Mouse (Mus musculus): ENCODE measurements around the gene Spryd4. TPM values are rescaled to one million over a fixed set of nuclear protein-coding genes. Genes with fewer than 3 reads are reported as not detected.
"Not testable (repeated sequence)": the region's sequence is repeated elsewhere in the genome, so short reads cannot be mapped to it uniquely, and the experiment has no call there.

Spryd4 gene
- polyA plus RNA-seq, 1 experiment from 2014 or later: 34.2 TPM

DNA sequence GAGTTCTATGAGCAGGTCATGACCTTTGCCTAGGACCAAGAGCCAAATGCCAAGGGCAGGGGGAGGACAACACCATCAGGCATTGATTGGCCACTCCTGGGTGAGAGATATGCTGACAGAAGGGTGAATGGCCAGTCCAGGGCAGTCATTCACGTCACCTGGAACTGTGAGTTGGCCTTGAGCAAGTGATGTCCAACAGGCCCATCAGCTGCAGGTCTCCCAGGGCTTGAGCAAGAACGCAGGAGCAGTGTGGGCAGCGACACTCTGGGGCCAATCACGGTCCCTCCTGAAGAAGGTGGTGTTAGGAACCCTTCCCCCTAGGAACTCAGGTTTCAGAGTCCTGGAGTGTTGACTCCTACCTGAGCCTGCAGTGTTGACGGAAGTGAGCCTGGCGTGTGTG is 9.8 kb downstream of the Spryd4 start:
- Histone ChIP-seq H3K36me3 (0 out of 2 replicates have a peak, but pooled peaks cover 8% of the 10 kb centered on the region), H3K4me1 (no peaks in the 10 kb centered on the region), H3K4me3 (no peak overlapping the region), H3K9ac (no peak overlapping the region), H3K9me3 (no peaks in the 10 kb centered on the region), H3K27ac (no peak overlapping the region), H3K27me3 (no peaks in the 10 kb centered on the region), H3K4me2 (no peak overlapping the region)
- ATAC-seq (ENCODE audit: insufficient number of reproducible peaks, low FRiP score, low TSS enrichment, low read depth): no peak
- 65% methylated on average over 6 of the region's 6 CpGs for WGBS

DNA sequence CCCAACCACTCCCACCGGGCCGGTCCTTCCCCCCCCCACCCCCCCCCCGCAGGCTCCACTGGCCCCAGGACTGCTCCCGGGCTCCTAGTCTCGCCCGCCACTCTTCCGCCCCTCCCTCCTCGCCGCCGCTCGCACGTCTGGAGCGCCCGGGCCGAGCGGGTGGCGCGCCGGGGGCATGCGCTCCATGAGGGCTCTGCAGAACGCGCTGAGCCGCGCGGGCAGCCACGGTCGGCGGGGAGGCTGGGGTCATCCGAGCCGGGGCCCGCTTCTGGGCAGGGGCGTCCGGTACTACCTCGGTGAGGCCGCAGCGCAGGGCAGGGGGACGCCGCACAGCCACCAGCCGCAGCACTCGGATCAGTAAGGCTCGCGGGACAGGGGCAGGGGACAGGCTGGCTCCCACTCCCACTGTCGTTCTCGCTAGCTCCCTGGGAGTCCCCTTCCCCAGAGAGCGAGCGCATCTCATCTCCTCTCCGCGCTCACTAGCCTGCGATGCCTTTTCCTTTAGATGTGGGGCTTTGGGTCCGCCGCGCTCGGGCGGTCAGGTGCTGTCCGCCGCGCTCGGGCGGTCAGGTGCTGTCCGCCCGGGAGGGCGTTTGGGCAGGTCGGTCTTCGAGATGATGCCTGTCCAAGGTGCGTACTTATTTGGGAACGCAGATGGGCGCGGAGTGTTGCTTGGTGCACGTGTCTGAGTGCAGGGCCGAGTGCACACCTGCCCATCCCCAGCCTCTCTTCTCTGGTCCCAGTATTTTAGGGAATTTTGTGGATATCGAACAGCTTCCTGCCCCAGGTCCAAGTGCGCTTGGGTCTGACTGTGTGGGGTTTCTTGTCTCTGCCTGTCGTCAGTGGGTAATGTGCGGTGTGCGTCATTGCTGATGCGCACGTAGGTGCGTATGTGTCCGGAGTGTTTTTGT is 16.8 kb downstream of the Spryd4 start:
- peaks cover 9% of the 10 kb centered on the region; the same call in 1 of the 2 replicates for H3K4me1 ChIP-seq
- H3K4me2 ChIP-seq: peak overlapping the region; percentile 99
- peaks cover 19% of the 10 kb centered on the region for H3K27me3 ChIP-seq
- H3K36me3 ChIP-seq: no peaks in the 10 kb centered on the region
- H3K9me3 ChIP-seq: no peaks in the 10 kb centered on the region
- H3K4me3 ChIP-seq: peak overlapping the region; percentile 73
- under 1% methylated on average over 68 of the region's 79 CpGs for WGBS
- peak overlapping the region; percentile 64 for H3K9ac ChIP-seq
- peak; percentile 82; the same call in 1 of the 2 replicates for ATAC-seq (ENCODE audit: insufficient number of reproducible peaks, low FRiP score, low TSS enrichment, low read depth)
- H3K27ac ChIP-seq: no peak overlapping the region

DNA sequence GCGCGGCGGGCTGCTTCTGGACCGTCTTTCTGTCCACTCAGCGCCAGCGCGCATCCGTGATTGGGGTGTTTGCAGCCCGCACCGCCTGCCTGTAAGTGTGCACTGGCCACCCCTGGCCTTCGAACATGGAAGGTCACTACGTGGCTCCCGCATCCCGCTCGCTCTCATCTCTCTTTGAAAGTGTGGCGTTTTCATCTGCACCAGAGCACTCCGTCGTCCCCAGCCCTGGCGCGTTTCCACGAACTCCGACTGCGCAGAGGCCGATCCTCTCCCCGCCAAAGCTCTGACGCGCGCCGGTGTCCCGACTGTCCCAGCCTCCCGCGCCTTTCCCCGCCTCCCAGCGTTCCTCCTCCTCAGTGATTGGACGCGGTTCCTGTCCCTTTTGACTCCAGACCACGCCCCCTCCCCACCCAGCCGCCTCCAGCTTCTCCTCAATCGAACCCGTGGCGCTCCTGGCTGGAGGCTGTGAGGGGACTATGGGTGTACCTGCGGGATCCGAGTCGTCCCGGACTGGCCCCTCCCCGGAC is 17.5 kb downstream of the Spryd4 start, which contains the start of gene Gls2:
TSS of gene Gls2 (plus strand) at position 434 of the 527 bp plus-strand sequence.
- H3K4me1 ChIP-seq: peaks cover 9% of the 10 kb centered on the region; the same call in 1 of the 2 replicates
- no peaks in the 10 kb centered on the region for H3K36me3 ChIP-seq
- under 1% methylated on average over 46 of the region's 46 CpGs for WGBS
- peak; percentile 96 for ATAC-seq (ENCODE audit: insufficient number of reproducible peaks, low FRiP score, low TSS enrichment, low read depth)
- H3K9ac ChIP-seq: peak within 1 kb of the TSS; percentile 64
- H3K9me3 ChIP-seq: no peaks in the 10 kb centered on the region
- H3K27ac ChIP-seq: peak within 1 kb of the TSS; percentile 73
- H3K27me3 ChIP-seq: peaks cover 19% of the 10 kb centered on the region
- H3K4me2 ChIP-seq: peak within 1 kb of the TSS; percentile 99
- peak within 1 kb of the TSS; percentile 73 for H3K4me3 ChIP-seq

DNA sequence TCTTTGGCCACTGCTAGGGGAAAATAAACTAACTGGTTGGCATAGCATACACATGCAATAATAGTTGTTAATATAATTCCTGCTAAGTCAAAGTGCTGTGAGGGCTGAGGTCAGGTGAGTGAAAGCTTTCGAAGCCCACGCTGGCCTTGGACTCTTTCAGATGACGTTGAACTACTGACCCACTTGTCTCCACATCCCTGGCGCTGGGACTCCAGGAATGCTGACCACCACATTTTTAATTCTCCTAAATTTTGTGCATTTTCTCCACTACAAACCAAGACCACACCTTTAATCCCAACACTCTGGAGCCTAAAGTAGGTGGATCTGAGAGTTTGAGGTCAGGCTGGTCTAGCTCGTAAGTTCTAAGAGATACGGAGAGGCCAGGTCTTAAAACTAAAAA is 18.5 kb downstream of the Spryd4 start:
- ATAC-seq (ENCODE audit: insufficient number of reproducible peaks, low FRiP score, low TSS enrichment, low read depth): no peak
- Histone ChIP-seq H3K4me1 (peaks cover 12% of the 10 kb centered on the region; the same call in 1 of the 2 replicates), H3K27ac (no peak overlapping the region), H3K27me3 (peaks cover 19% of the 10 kb centered on the region), H3K9me3 (no peaks in the 10 kb centered on the region), H3K4me3 (no peak overlapping the region), H3K4me2 (no peak overlapping the region), H3K36me3 (no peaks in the 10 kb centered on the region), H3K9ac (no peak overlapping the region)
- WGBS: 92% methylated on average over 6 of the region's 6 CpGs

DNA sequence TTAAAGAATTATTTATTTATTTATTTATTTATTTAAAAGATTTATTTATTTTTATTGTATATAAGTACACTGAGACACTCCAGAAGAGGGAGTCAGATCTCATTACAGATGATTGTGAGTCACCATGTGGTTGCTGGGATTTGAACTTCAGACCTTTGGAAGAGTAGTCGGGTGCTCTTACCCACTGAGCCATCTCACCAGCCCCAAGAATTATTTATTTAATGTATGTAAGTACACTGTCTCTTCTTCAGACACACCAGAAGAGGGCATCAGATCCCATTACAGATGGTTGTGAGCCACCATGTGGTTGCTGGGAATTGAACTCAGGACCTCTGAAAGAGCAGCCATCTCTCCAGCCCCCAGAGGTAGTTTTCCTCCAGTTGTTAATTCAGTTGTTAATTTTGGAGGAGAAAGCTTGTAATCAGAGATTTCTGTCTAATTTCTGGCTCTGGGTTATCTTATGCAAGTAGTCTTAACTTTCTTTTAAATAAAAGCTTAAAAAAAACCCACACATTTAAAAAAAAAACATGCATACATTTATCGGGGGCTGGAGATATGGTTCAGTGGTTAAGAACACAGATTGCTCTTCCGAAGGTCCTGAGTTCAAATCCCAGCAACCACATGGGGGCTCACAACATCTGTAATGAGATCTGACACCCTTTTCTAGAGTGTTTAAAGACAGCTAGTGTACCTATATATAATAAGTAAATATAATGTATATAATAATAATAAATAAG is 19.4 kb downstream of the Spryd4 start:
- H3K9ac ChIP-seq; H3K4me2 ChIP-seq; H3K9me3 ChIP-seq; ATAC-seq (ENCODE audit: insufficient number of reproducible peaks, low FRiP score, low TSS enrichment, low read depth); H3K4me3 ChIP-seq; H3K36me3 ChIP-seq; H3K27ac ChIP-seq: not testable (repeated sequence)
- H3K27me3 ChIP-seq: peaks cover 19% of the 10 kb centered on the region
- WGBS: 97% methylated on average over 3 of the region's 3 CpGs
- H3K4me1 ChIP-seq: peaks cover 12% of the 10 kb centered on the region; the same call in 1 of the 2 replicates

DNA sequence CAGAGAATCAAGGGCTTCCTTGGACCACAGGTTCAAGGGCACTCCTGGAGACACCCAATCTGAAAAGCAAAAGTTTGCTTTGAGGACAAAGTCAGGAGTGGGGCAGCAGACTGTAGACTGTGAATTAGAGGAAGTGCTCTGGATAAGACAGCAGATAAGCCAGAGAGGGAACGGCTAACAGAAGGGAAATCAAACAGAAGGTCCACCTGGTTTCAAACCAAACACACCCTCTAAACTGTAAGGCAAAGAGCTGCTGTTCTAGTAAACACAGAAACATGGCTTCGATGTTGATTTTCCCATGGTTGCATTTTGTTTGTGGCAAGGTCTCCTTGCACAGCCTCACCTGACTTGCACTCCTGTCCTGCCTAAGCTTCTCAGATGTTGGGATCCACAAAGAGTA is 20.1 kb downstream of the Spryd4 start:
- Histone ChIP-seq H3K4me2 (no peak overlapping the region), H3K27me3 (peaks cover 19% of the 10 kb centered on the region), H3K36me3 (no peaks in the 10 kb centered on the region), H3K9ac (no peak overlapping the region), H3K9me3 (no peaks in the 10 kb centered on the region), H3K4me3 (no peak overlapping the region), H3K4me1 (peaks cover 12% of the 10 kb centered on the region; the same call in 1 of the 2 replicates), H3K27ac (no peak overlapping the region)
- 66% methylated on average over 2 of the region's 2 CpGs for WGBS
- no peak for ATAC-seq (ENCODE audit: insufficient number of reproducible peaks, low FRiP score, low TSS enrichment, low read depth)

DNA sequence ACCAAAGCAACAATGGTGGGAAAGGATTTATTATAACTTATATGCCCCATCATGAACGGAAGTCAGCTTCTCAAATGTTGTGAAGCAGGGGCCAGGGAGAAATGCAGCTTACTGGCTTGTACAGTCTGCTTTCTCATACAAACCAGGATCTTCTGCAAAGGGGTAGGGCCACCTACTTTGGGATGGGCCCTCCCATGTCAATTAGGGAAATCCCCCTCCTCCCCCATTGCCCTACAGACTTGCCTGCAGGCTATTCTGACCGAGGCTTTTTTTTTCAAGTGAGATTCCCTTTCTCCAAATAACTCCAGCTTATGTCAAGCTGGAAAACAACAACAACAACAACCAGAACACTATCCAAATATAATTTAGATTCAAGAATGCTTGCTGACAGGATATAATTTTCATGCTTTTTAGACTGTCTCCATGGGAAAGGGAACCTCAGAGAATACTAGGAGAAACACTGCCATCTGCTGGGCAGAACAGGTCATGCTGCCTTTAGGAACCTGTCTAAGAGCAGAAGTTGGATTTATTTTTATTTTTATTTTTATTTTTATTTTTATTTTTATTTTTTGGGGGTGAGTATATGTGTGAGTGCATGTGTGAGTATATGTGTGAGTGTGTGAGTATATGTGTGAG is 23.2 kb downstream of the Spryd4 start:
- no peak for ATAC-seq (ENCODE audit: insufficient number of reproducible peaks, low FRiP score, low TSS enrichment, low read depth)
- H3K27ac ChIP-seq: no peak overlapping the region
- 40% methylated on average over 2 of the region's 2 CpGs for WGBS

DNA sequence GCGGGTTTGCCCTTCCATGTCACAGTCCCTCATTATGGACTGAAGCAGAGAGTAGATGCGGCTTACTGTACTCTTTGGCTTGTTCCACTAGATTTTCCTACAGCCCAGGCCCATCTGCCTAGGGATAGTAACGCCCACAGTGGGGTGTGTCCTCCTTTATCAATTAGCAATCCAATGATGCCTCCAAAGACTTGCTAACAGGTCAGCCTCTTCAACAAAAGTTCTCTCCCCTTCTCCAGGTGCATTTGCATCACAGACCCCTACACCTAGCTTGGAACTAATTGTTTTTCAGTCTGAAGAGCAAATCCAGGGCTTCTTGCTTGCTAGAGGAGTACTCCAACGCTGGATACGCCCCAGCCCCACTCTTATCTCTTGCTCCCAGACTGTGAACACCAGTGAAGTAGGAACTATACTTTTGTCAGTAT is 24.4 kb downstream of the Spryd4 start:
- no peak for ATAC-seq (ENCODE audit: insufficient number of reproducible peaks, low FRiP score, low TSS enrichment, low read depth)
- Histone ChIP-seq H3K9ac (no peak overlapping the region), H3K27ac (no peak overlapping the region), H3K27me3 (no peaks in the 10 kb centered on the region), H3K36me3 (no peaks in the 10 kb centered on the region), H3K4me3 (no peak overlapping the region), H3K4me2 (no peak overlapping the region), H3K9me3 (no peaks in the 10 kb centered on the region), H3K4me1 (peaks cover 3% of the 10 kb centered on the region; the same call in 1 of the 2 replicates)
- 69% methylated on average over 5 of the region's 5 CpGs for WGBS

More for the DNA sequence above, 23.2 kb downstream of the Spryd4 start:
- Histone ChIP-seq H3K4me1 (peaks cover 3% of the 10 kb centered on the region; the same call in 1 of the 2 replicates), H3K4me3 (no peak overlapping the region), H3K9me3 (no peaks in the 10 kb centered on the region), H3K4me2 (no peak overlapping the region), H3K9ac (no peak overlapping the region), H3K36me3 (no peaks in the 10 kb centered on the region), H3K27me3 (no peaks in the 10 kb centered on the region)

DNA sequence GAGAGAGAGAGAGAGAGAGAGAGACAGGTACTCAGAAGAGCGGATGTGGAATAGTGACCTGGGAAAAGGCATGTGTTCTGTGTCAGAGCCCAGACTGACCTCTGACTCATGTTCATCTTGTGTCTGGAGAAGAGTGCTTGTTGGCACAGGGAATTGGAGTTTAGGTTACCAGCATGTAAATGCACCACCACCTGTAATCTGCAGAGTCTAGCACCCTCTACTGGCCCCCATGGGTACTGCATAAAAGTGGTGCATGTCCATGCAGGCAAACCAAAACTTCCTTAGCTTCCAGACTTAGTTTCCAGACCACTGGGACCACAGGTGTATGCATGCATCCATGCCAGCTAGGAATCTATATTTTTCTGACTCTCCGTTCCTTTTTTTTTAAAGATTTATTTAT is 25.6 kb downstream of the Spryd4 start:
- H3K9me3 ChIP-seq: no peaks in the 10 kb centered on the region
- ATAC-seq (ENCODE audit: insufficient number of reproducible peaks, low FRiP score, low TSS enrichment, low read depth): 0 out of 2 replicates have a peak, but pooled peaks have one; percentile 66
- H3K27ac ChIP-seq: no peak overlapping the region
- H3K27me3 ChIP-seq: no peaks in the 10 kb centered on the region
- no peak overlapping the region for H3K4me3 ChIP-seq
- peaks cover 3% of the 10 kb centered on the region; the same call in 1 of the 2 replicates for H3K4me1 ChIP-seq
- H3K36me3 ChIP-seq: no peaks in the 10 kb centered on the region
- 51% methylated on average over 2 of the region's 2 CpGs for WGBS
- no peak overlapping the region for H3K4me2 ChIP-seq
- no peak overlapping the region for H3K9ac ChIP-seq

DNA sequence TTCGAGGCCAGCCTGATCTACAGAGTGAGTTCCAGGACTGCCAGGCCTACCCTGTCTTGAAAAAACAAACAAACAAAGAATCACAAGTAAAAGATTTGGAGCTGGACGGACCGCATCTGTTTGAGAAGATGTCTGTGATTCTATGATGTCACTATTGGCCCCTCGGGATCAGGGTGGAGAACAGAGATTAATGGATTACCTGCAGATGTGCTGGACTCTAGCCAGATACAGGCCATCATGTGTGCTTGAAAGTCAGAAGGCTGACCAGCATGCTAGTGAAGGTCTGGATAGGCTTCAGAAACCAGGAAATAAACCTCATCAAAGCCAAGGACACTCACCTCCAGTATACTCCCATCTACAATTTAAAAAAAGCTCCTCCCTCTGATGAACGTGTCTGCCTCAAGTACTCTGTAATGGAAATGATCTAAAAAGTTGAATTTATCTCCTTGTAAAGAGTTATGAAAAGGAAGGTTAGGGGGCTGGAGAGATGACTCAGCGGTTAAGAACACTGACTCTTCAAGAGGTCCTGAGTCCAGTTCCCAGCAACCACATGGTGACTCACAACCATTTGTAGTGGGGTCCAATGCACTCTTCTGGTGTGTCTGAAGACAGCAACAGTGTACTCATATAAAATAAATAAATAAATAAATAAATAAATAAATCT is 26.2 kb downstream of the Spryd4 start:
- H3K36me3 ChIP-seq: no peaks in the 10 kb centered on the region
- H3K9me3 ChIP-seq: no peaks in the 10 kb centered on the region
- no peak overlapping the region for H3K27ac ChIP-seq
- 0 out of 2 replicates have a peak, but pooled peaks have one; percentile 19 for ATAC-seq (ENCODE audit: insufficient number of reproducible peaks, low FRiP score, low TSS enrichment, low read depth)
- H3K4me2 ChIP-seq: no peak overlapping the region
- H3K4me3 ChIP-seq: no peak overlapping the region
- 62% methylated on average over 6 of the region's 6 CpGs for WGBS
- peaks cover 3% of the 10 kb centered on the region; the same call in 1 of the 2 replicates for H3K4me1 ChIP-seq
- no peak overlapping the region for H3K9ac ChIP-seq
- H3K27me3 ChIP-seq: no peaks in the 10 kb centered on the region

DNA sequence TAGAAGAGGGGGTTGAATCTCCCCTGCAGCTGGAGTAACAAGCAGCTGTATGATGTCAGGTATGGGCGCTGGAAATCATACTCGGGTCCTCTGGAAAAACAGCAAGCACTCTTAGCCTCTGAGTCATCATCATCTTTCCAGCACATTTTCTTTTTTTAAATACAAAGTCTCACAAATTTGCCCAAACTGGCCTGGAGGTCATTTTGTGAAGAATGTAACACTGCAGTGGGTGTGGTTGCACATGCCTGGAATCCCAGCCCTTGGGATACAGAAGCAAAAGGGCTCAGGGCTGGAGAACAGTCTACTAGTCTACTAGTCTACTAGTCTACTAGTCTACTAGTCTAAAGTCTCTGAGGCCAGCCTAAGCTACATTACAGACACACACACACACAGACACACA is 27.3 kb downstream of the Spryd4 start:
- Histone ChIP-seq H3K27ac (no peak overlapping the region), H3K27me3 (no peaks in the 10 kb centered on the region), H3K4me3 (no peak overlapping the region), H3K4me1 (peaks cover 7% of the 10 kb centered on the region), H3K9me3 (no peaks in the 10 kb centered on the region), H3K36me3 (no peaks in the 10 kb centered on the region), H3K9ac (no peak overlapping the region), H3K4me2 (no peak overlapping the region)
- no peak for ATAC-seq (ENCODE audit: insufficient number of reproducible peaks, low FRiP score, low TSS enrichment, low read depth)
- WGBS: 77% methylated on average over 2 of the region's 2 CpGs

All from limb, embryonic 15.5 days (tissue).